Comparison of ENCODE assay signal across 13 mouse cellular contexts in the genomic region with DNA sequence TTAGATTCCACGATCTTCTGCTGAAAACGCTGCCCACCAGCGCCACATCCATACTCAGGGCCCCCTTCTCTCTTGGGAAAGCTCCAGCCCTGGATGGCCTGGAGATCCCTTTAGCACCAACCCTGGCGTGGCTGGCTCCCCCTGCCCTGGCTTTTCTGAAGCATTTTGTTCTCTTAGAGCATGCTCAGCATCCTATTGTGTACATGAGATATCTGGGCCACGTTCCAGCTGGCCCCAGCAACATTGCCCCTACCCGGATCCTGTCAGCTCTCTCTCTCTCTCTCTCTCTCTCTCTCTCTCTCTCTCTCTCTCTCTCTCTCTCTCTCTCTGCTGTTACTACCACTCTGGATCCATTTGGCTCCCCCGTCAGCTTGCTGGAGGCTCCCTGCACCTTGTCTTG. TPM values are rescaled to one million over a fixed set of nuclear protein-coding genes. Genes with fewer than 3 reads are reported as not detected.
DNase-seq lines count a peak whose midpoint lies in the region; ATAC-seq and TF ChIP-seq lines count a peak whose summit lies in the region.
"Had no signal": no experiment of that assay in that cellular context is flagged by ENCODE, and none has a peak within 500 bp of the region (broad histone marks: within the 10 kb centered on the region; RNA-seq: fewer than 3 reads in every experiment).

No protein-coding gene starts in this region.

- no peaks in the 10 kb centered on the region for H3K36me3 ChIP-seq in forebrain, embryonic 13.5 days (ENCODE audit: poor library complexity, severe bottlenecking)
- no peaks in the 10 kb centered on the region for H3K36me3 ChIP-seq in forebrain, embryonic 11.5 days (ENCODE audit: control insufficient read depth, insufficient read depth, low read length)
- H3K36me3 ChIP-seq in intestine, embryonic 15.5 days: no peaks in the 10 kb centered on the region
- no peaks in the 10 kb centered on the region for H3K36me3 ChIP-seq in intestine, postnatal 0 days (ENCODE audit: control insufficient read depth, insufficient read depth)
- no peaks in the 10 kb centered on the region for H3K36me3 ChIP-seq in midbrain, embryonic 14.5 days (ENCODE audit: control insufficient read depth, insufficient read depth, low read length)
- no peaks in the 10 kb centered on the region for H3K36me3 ChIP-seq in midbrain, embryonic 11.5 days (ENCODE audit: control insufficient read depth, insufficient read depth, low read length)
- no peaks in the 10 kb centered on the region for H3K36me3 ChIP-seq in hindbrain, embryonic 16.5 days (ENCODE audit: control insufficient read depth, insufficient read depth, low read length)
- H3K36me3 ChIP-seq: kidney, embryonic 15.5 days had no signal

- peaks cover 4% of the 10 kb centered on the region for H3K4me1 ChIP-seq in forebrain, embryonic 13.5 days
- H3K4me1 ChIP-seq in forebrain, embryonic 11.5 days (replicated peaks; ENCODE audit: control insufficient read depth, insufficient read depth, low read length): no peaks in the 10 kb centered on the region
- H3K4me1 ChIP-seq in intestine, embryonic 15.5 days (replicated peaks): 0 out of 2 replicates have a peak, but pooled peaks cover 2% of the 10 kb centered on the region
- no peaks in the 10 kb centered on the region for H3K4me1 ChIP-seq in intestine, postnatal 0 days (replicated peaks; ENCODE audit: control insufficient read depth, insufficient read depth, low read length)
- H3K4me1 ChIP-seq in midbrain, embryonic 14.5 days (ENCODE audit: control insufficient read depth, insufficient read depth, low read length): no peaks in the 10 kb centered on the region
- no peaks in the 10 kb centered on the region for H3K4me1 ChIP-seq in midbrain, embryonic 11.5 days (ENCODE audit: control insufficient read depth, insufficient read depth, low read length)
- peaks cover 3% of the 10 kb centered on the region; the same call in 1 of the 2 replicates for H3K4me1 ChIP-seq in hindbrain, embryonic 16.5 days (ENCODE audit: control insufficient read depth, insufficient read depth, low read depth, low read length)
- H3K4me1 ChIP-seq: kidney, embryonic 15.5 days had no signal

- TF ChIP-seq CTCF in intestine, postnatal 0 days (IDR thresholded peaks at IDR 0.05; ENCODE audit: low read depth): no peak

- H3K27ac ChIP-seq in forebrain, embryonic 13.5 days: 0 out of 2 replicates have a peak overlapping the region, but pooled peaks have one; percentile 27
- H3K27ac ChIP-seq in forebrain, embryonic 11.5 days (ENCODE audit: low read depth, low read length): no peak overlapping the region
- H3K27ac ChIP-seq in intestine, embryonic 15.5 days: no peak overlapping the region
- H3K27ac ChIP-seq in intestine, postnatal 0 days (ENCODE audit: low read depth, low read length): no peak overlapping the region
- no peak overlapping the region for H3K27ac ChIP-seq in midbrain, embryonic 14.5 days (replicated peaks; ENCODE audit: low read depth, low read length)
- no peak overlapping the region for H3K27ac ChIP-seq in midbrain, embryonic 11.5 days (ENCODE audit: low read depth, low read length)
- H3K27ac ChIP-seq in hindbrain, embryonic 16.5 days (ENCODE audit: low read depth, low read length): no peak overlapping the region
- H3K27ac ChIP-seq: kidney, embryonic 15.5 days had no signal

- no peak overlapping the region for H3K4me3 ChIP-seq in forebrain, embryonic 13.5 days
- H3K4me3 ChIP-seq in forebrain, embryonic 11.5 days (ENCODE audit: low read depth, low read length): no peak overlapping the region
- no peak overlapping the region for H3K4me3 ChIP-seq in intestine, embryonic 15.5 days (replicated peaks)
- H3K4me3 ChIP-seq in intestine, postnatal 0 days (ENCODE audit: low read depth, low read length): no peak overlapping the region
- no peak overlapping the region for H3K4me3 ChIP-seq in midbrain, embryonic 14.5 days (replicated peaks; ENCODE audit: low read depth, low read length)
- no peak overlapping the region for H3K4me3 ChIP-seq in midbrain, embryonic 11.5 days (ENCODE audit: low read depth, low read length)
- H3K4me3 ChIP-seq in hindbrain, embryonic 16.5 days (ENCODE audit: low read length): no peak overlapping the region
- H3K4me3 ChIP-seq: kidney, embryonic 15.5 days had no signal

- 52% methylated on average over 7 of the region's 7 CpGs for WGBS in forebrain, embryonic 13.5 days
- 75% methylated on average over 7 of the region's 7 CpGs for WGBS in forebrain, embryonic 11.5 days
- 46% methylated on average over 7 of the region's 7 CpGs for WGBS in intestine, embryonic 15.5 days
- 55% methylated on average over 7 of the region's 7 CpGs for WGBS in intestine, postnatal 0 days
- 48% methylated on average over 7 of the region's 7 CpGs for WGBS in midbrain, embryonic 14.5 days
- 77% methylated on average over 7 of the region's 7 CpGs for WGBS in midbrain, embryonic 11.5 days
- WGBS in hindbrain, embryonic 16.5 days: 35% methylated on average over 7 of the region's 7 CpGs

- DNase-seq in forebrain, embryonic 11.5 days (ENCODE audit: low spot score): no peak
- DNase-seq in midbrain, embryonic 14.5 days: peak; percentile 67
- no peak for DNase-seq in midbrain, embryonic 11.5 days (ENCODE audit: low spot score, missing footprints)
- no peak for DNase-seq in frontal cortex, postnatal 10 days (ENCODE audit: low spot score in 2 of 2)
- DNase-seq: cerebellum, adult 11-12 months; heart, postnatal 4 days; thymus, postnatal 25 days had no signal

- H3K9ac ChIP-seq in forebrain, embryonic 13.5 days: no peak overlapping the region
- no peak overlapping the region for H3K9ac ChIP-seq in forebrain, embryonic 11.5 days (ENCODE audit: low read length)
- no peak overlapping the region for H3K9ac ChIP-seq in intestine, embryonic 15.5 days
- H3K9ac ChIP-seq in intestine, postnatal 0 days (ENCODE audit: low read depth, low read length): no peak overlapping the region
- H3K9ac ChIP-seq in midbrain, embryonic 14.5 days (replicated peaks; ENCODE audit: low read length): no peak overlapping the region
- no peak overlapping the region for H3K9ac ChIP-seq in midbrain, embryonic 11.5 days (ENCODE audit: low read length)
- H3K9ac ChIP-seq in hindbrain, embryonic 16.5 days (ENCODE audit: low read depth, low read length): no peak overlapping the region
- H3K9ac ChIP-seq: kidney, embryonic 15.5 days had no signal

- H3K4me2 ChIP-seq in forebrain, embryonic 13.5 days: no peak overlapping the region
- H3K4me2 ChIP-seq in forebrain, embryonic 11.5 days (ENCODE audit: low read depth, low read length, severe bottlenecking): no peak overlapping the region
- H3K4me2 ChIP-seq in intestine, embryonic 15.5 days (replicated peaks): no peak overlapping the region
- no peak overlapping the region for H3K4me2 ChIP-seq in intestine, postnatal 0 days (replicated peaks; ENCODE audit: low read depth)
- no peak overlapping the region for H3K4me2 ChIP-seq in midbrain, embryonic 14.5 days (ENCODE audit: low read length)
- H3K4me2 ChIP-seq in midbrain, embryonic 11.5 days: no peak overlapping the region
- H3K4me2 ChIP-seq in hindbrain, embryonic 16.5 days (ENCODE audit: low read length): no peak overlapping the region
- H3K4me2 ChIP-seq: kidney, embryonic 15.5 days had no signal

- H3K27me3 ChIP-seq in forebrain, embryonic 13.5 days: no peaks in the 10 kb centered on the region
- no peaks in the 10 kb centered on the region for H3K27me3 ChIP-seq in forebrain, embryonic 11.5 days (ENCODE audit: control insufficient read depth, insufficient read depth, low read length)
- no peaks in the 10 kb centered on the region for H3K27me3 ChIP-seq in intestine, embryonic 15.5 days (replicated peaks)
- H3K27me3 ChIP-seq in intestine, postnatal 0 days (replicated peaks; ENCODE audit: control insufficient read depth, insufficient read depth, low read length): no peaks in the 10 kb centered on the region
- no peaks in the 10 kb centered on the region for H3K27me3 ChIP-seq in midbrain, embryonic 14.5 days (ENCODE audit: control insufficient read depth, insufficient read depth, low read length)
- no peaks in the 10 kb centered on the region for H3K27me3 ChIP-seq in midbrain, embryonic 11.5 days (ENCODE audit: control insufficient read depth, insufficient read depth, low read length)
- H3K27me3 ChIP-seq in hindbrain, embryonic 16.5 days (replicated peaks; ENCODE audit: control insufficient read depth, insufficient read depth, low read length): no peaks in the 10 kb centered on the region
- H3K27me3 ChIP-seq: kidney, embryonic 15.5 days had no signal

- no peaks in the 10 kb centered on the region for H3K9me3 ChIP-seq in forebrain, embryonic 13.5 days (replicated peaks)
- no peaks in the 10 kb centered on the region for H3K9me3 ChIP-seq in forebrain, embryonic 11.5 days (ENCODE audit: control insufficient read depth, low read length)
- no peaks in the 10 kb centered on the region for H3K9me3 ChIP-seq in intestine, embryonic 15.5 days
- no peaks in the 10 kb centered on the region for H3K9me3 ChIP-seq in intestine, postnatal 0 days (ENCODE audit: control insufficient read depth)
- H3K9me3 ChIP-seq in midbrain, embryonic 14.5 days (ENCODE audit: control insufficient read depth, low read length): no peaks in the 10 kb centered on the region
- no peaks in the 10 kb centered on the region for H3K9me3 ChIP-seq in midbrain, embryonic 11.5 days (ENCODE audit: control insufficient read depth, low read length)
- H3K9me3 ChIP-seq in hindbrain, embryonic 16.5 days (ENCODE audit: control insufficient read depth, low read length): no peaks in the 10 kb centered on the region
- H3K9me3 ChIP-seq: kidney, embryonic 15.5 days had no signal

- ATAC-seq in forebrain, embryonic 13.5 days: no peak
- no peak for ATAC-seq in forebrain, embryonic 11.5 days (replicated peaks; ENCODE audit: low FRiP score)
- peak; percentile 17; the same call in 1 of the 2 replicates for ATAC-seq in intestine, embryonic 15.5 days
- ATAC-seq in intestine, postnatal 0 days: no peak
- no peak for ATAC-seq in midbrain, embryonic 14.5 days (ENCODE audit: low FRiP score, low TSS enrichment)
- no peak for ATAC-seq in midbrain, embryonic 11.5 days (ENCODE audit: low FRiP score)
- peak; percentile 75 for ATAC-seq in hindbrain, embryonic 16.5 days

RNA-seq across cellular contexts. Expression of gene Slc1a7, which starts 37.2 kb away (rescaled TPM):
- not detected in 2 replicates for polyA plus RNA-seq in forebrain, embryonic 13.5 days (2015; fragmentation: Nextera tagmentation; extraction: Ambion mirVana)
- polyA plus RNA-seq in forebrain, embryonic 11.5 days (2014; fragmentation: Nextera tagmentation; extraction: Ambion mirVana): not detected in 2 replicates
- 0.11 and 0.15 TPM in 2 replicates for polyA plus RNA-seq in intestine, embryonic 15.5 days (2015; fragmentation: Nextera tagmentation; extraction: Ambion mirVana)
- 0.10 and 0.14 TPM in 2 replicates for polyA plus RNA-seq in intestine, postnatal 0 days (2015; fragmentation: Nextera tagmentation; extraction: Ambion mirVana)
- polyA plus RNA-seq in midbrain, embryonic 14.5 days (2014; fragmentation: Nextera tagmentation; extraction: Ambion mirVana): not detected in 2 replicates
- polyA plus RNA-seq in midbrain, embryonic 11.5 days (2014; fragmentation: Nextera tagmentation; extraction: Ambion mirVana): not detected in 2 replicates
- 0.18 TPM in 1 of 2 replicates, not detected in the other for polyA plus RNA-seq in hindbrain, embryonic 16.5 days (2015; fragmentation: Nextera tagmentation; extraction: Ambion mirVana)
- polyA plus RNA-seq: kidney, embryonic 15.5 days; stomach, embryonic 14.5 days had no signal

Comparison
In these comparisons a context has a peak if more than half of its experiments do, and no peak if none do; other contexts are left out.
1. ATAC-seq: peak in intestine, embryonic 15.5 days (single experiment) and hindbrain, embryonic 16.5 days (single experiment); none in forebrain, embryonic 13.5 days (single experiment), forebrain, embryonic 11.5 days (single experiment), intestine, postnatal 0 days (single experiment), midbrain, embryonic 14.5 days (single experiment) and midbrain, embryonic 11.5 days (single experiment).